Mouse (Mus musculus) adipose tissue, adult 10 weeks (tissue): ENCODE measurements around the gene Fam181b. TPM values are rescaled to one million over a fixed set of nuclear protein-coding genes. Genes with fewer than 3 reads are reported as not detected.

ENCODE experiments used
- polyA plus RNA-seq: library from polyadenylated mRNA; stranded (reverse); fragments of 350-450 nt; fragmentation: Illumina TruSeq; extraction: RNeasy Lipid Tissue Mini Kit (QIAGEN cat#74804); gene quantifications from one replicate; pipeline ENCODE4 v1.2.3, GENCODE M21; 2014; ENCODE audit warnings: low read depth, low replicate concordance

The Fam181b gene
- 1.8 TPM for polyA plus RNA-seq

GRCm38 (mm10) chr7:93079785-93080730 is at the start of gene Fam181b:
TSS of gene Fam181b (plus strand) at chr7:93079865.

Other genes with a start within 250 kb of the Fam181b start
- 1.7 TPM for gene Ddias, start 205.6 kb upstream of the Fam181b start, polyA plus RNA-seq
- 19.0 TPM for gene Prcp, start 205.4 kb upstream of the Fam181b start, polyA plus RNA-seq